Mouse (Mus musculus) frontal cortex, postnatal 10 days (tissue): ENCODE measurements around the gene Susd3.

Experiments used
- DNase-seq, 2 experiments: peaks; one replicate each; pipeline ENCODE4 v3.0.0; 2022; ENCODE audit warnings: low spot score in 2 of 2, mixed read lengths in 1 of 2

The Susd3 gene

GRCm38 (mm10) chr13:49248467-49248862 lies at the start of gene Susd3:
Gene Susd3, minus strand, starts transcription at chr13:49248706.
- DNase-seq, result no peak

GRCm38 (mm10) chr13:49296270-49296669 lies 47.8 kb upstream of the Susd3 start:
- no peak for DNase-seq

- DNase-seq, result no peak
Measured at GRCm38 (mm10) chr13:49294108-49294507, 45.6 kb upstream of the Susd3 start.

GRCm38 (mm10) chr13:49291949-49292348 lies 43.4 kb upstream of the Susd3 start:
- DNase-seq, result no peak

GRCm38 (mm10) chr13:49291398-49291797 lies 42.9 kb upstream of the Susd3 start:
- DNase-seq, result no peak

- DNase-seq, result no peak
Measured at GRCm38 (mm10) chr13:49287224-49287623, 38.7 kb upstream of the Susd3 start.

GRCm38 (mm10) chr13:49286750-49287149 lies 38.2 kb upstream of the Susd3 start:
- DNase-seq, result no peak

GRCm38 (mm10) chr13:49283686-49284085 lies 35.2 kb upstream of the Susd3 start:
- DNase-seq, result no peak

- no peak for DNase-seq
Measured at GRCm38 (mm10) chr13:49282168-49282567, 33.7 kb upstream of the Susd3 start.

- no peak for DNase-seq
Measured at GRCm38 (mm10) chr13:49271831-49272765, 23.6 kb upstream of the Susd3 start.

GRCm38 (mm10) chr13:49270500-49270899 lies 22.0 kb upstream of the Susd3 start:
- no peak for DNase-seq

GRCm38 (mm10) chr13:49267645-49268044 lies 19.1 kb upstream of the Susd3 start:
- DNase-seq, result no peak

GRCm38 (mm10) chr13:49260036-49260722 lies 11.7 kb upstream of the Susd3 start:
- DNase-seq, result no peak

GRCm38 (mm10) chr13:49257819-49258313 lies 9.4 kb upstream of the Susd3 start:
- DNase-seq, result no peak

- no peak for DNase-seq
Measured at GRCm38 (mm10) chr13:49252746-49253145, 4.2 kb upstream of the Susd3 start.

GRCm38 (mm10) chr13:49252113-49252512 lies 3.6 kb upstream of the Susd3 start:
- DNase-seq, result no peak

GRCm38 (mm10) chr13:49250716-49251517 lies 2.4 kb upstream of the Susd3 start:
- DNase-seq, result no peak

GRCm38 (mm10) chr13:49249634-49250033 lies 1.1 kb upstream of the Susd3 start:
- DNase-seq, result no peak

GRCm38 (mm10) chr13:49248923-49249322 lies 417 bp upstream of the Susd3 start:
- no peak for DNase-seq

GRCm38 (mm10) chr13:49247740-49248466 lies 603 bp downstream of the Susd3 start:
- peak in 1 of 2 experiments; percentile 20 for DNase-seq

- no peak for DNase-seq
Measured at GRCm38 (mm10) chr13:49247232-49247739, 1.2 kb downstream of the Susd3 start.
